10 mouse cellular contexts compared by ENCODE assay signal in genomic region chr11:79307560-79308200, GRCm38 (mm10). TPM values are rescaled to one million over a fixed set of nuclear protein-coding genes. Genes with fewer than 3 reads are reported as not detected.
DNase-seq lines count a peak whose midpoint lies in the region; ATAC-seq and TF ChIP-seq lines count a peak whose summit lies in the region.
"Had no signal": no experiment of that assay in that cellular context is flagged by ENCODE, and none has a peak within 500 bp of the region (broad histone marks: within the 10 kb centered on the region; RNA-seq: fewer than 3 reads in every experiment).

No protein-coding gene starts in this region.

- peaks cover 32% of the 10 kb centered on the region for H3K4me1 ChIP-seq in forebrain, embryonic 10.5 days
- peaks cover 15% of the 10 kb centered on the region for H3K4me1 ChIP-seq in forebrain, embryonic 13.5 days
- H3K4me1 ChIP-seq in midbrain, embryonic 11.5 days (ENCODE audit: control insufficient read depth, insufficient read depth, low read length): peaks cover 16% of the 10 kb centered on the region
- H3K4me1 ChIP-seq in midbrain, embryonic 15.5 days: peaks cover 12% of the 10 kb centered on the region; the same call in 1 of the 2 replicates
- H3K4me1 ChIP-seq in intestine, embryonic 15.5 days (replicated peaks): peaks cover 20% of the 10 kb centered on the region
- H3K4me1 ChIP-seq in stomach, embryonic 15.5 days: peaks cover 17% of the 10 kb centered on the region

- no peak for TF ChIP-seq CTCF in layer of hippocampus, adult 2 months (conservative IDR thresholded peaks at IDR 0.05)

- H3K9ac ChIP-seq in forebrain, embryonic 13.5 days: no peak overlapping the region
- peak overlapping the region; percentile 49; the same call in 1 of the 2 replicates for H3K9ac ChIP-seq in midbrain, embryonic 11.5 days (ENCODE audit: low read length)
- no peak overlapping the region for H3K9ac ChIP-seq in midbrain, embryonic 15.5 days
- H3K9ac ChIP-seq in intestine, embryonic 15.5 days: no peak overlapping the region
- H3K9ac ChIP-seq in stomach, embryonic 15.5 days: no peak overlapping the region

- 40% methylated on average over 9 of the region's 9 CpGs for WGBS in forebrain, embryonic 10.5 days
- 31% methylated on average over 9 of the region's 9 CpGs for WGBS in forebrain, embryonic 13.5 days
- WGBS in midbrain, embryonic 11.5 days: 31% methylated on average over 9 of the region's 9 CpGs
- 25% methylated on average over 9 of the region's 9 CpGs for WGBS in midbrain, embryonic 15.5 days
- 64% methylated on average over 9 of the region's 9 CpGs for WGBS in intestine, embryonic 15.5 days
- 56% methylated on average over 9 of the region's 9 CpGs for WGBS in stomach, embryonic 15.5 days

- H3K4me3 ChIP-seq in forebrain, embryonic 10.5 days: no peak overlapping the region; the same call in 1 of the 2 replicates
- H3K4me3 ChIP-seq in forebrain, embryonic 13.5 days: no peak overlapping the region
- no peak overlapping the region for H3K4me3 ChIP-seq in midbrain, embryonic 11.5 days (ENCODE audit: low read depth, low read length)
- H3K4me3 ChIP-seq in midbrain, embryonic 15.5 days: no peak overlapping the region
- no peak overlapping the region for H3K4me3 ChIP-seq in intestine, embryonic 15.5 days (replicated peaks)
- H3K4me3 ChIP-seq in stomach, embryonic 15.5 days (replicated peaks): no peak overlapping the region
- no peak overlapping the region for H3K4me3 ChIP-seq in layer of hippocampus, adult 2 months

- ATAC-seq in forebrain, embryonic 13.5 days: no peak
- no peak for ATAC-seq in midbrain, embryonic 11.5 days (ENCODE audit: low FRiP score)
- ATAC-seq in midbrain, embryonic 15.5 days (replicated peaks): no peak
- ATAC-seq in intestine, embryonic 15.5 days: no peak
- no peak for ATAC-seq in stomach, embryonic 15.5 days (ENCODE audit: insufficient read depth, low FRiP score, low read depth)

- H3K27ac ChIP-seq in forebrain, embryonic 10.5 days: peak overlapping the region; percentile 88
- no peak overlapping the region for H3K27ac ChIP-seq in forebrain, embryonic 13.5 days
- peak overlapping the region; percentile 35; the same call in 1 of the 2 replicates for H3K27ac ChIP-seq in midbrain, embryonic 11.5 days (ENCODE audit: low read depth, low read length)
- no peak overlapping the region for H3K27ac ChIP-seq in midbrain, embryonic 15.5 days
- H3K27ac ChIP-seq in intestine, embryonic 15.5 days: peak overlapping the region; percentile 81; the same call in 1 of the 2 replicates
- H3K27ac ChIP-seq in stomach, embryonic 15.5 days: peak overlapping the region; percentile 77
- no peak overlapping the region for H3K27ac ChIP-seq in layer of hippocampus, adult 2 months

- no peak for DNase-seq in forebrain, embryonic 10.5 days (ENCODE audit: extremely low spot score, low spot score)
- DNase-seq in midbrain, embryonic 11.5 days (ENCODE audit: low spot score, missing footprints): peak; percentile 91
- DNase-seq in layer of hippocampus, adult 2 months (ENCODE audit: low spot score in 2 of 2): no peak
- no peak for DNase-seq in left cerebral cortex, adult 18-20 months (ENCODE audit: low spot score in 2 of 2)

- no peaks in the 10 kb centered on the region for H3K36me3 ChIP-seq in forebrain, embryonic 10.5 days (replicated peaks)
- H3K36me3 ChIP-seq in forebrain, embryonic 13.5 days (ENCODE audit: poor library complexity, severe bottlenecking): no peaks in the 10 kb centered on the region
- no peaks in the 10 kb centered on the region for H3K36me3 ChIP-seq in midbrain, embryonic 11.5 days (ENCODE audit: control insufficient read depth, insufficient read depth, low read length)
- no peaks in the 10 kb centered on the region for H3K36me3 ChIP-seq in midbrain, embryonic 15.5 days (replicated peaks)
- H3K36me3 ChIP-seq in intestine, embryonic 15.5 days: no peaks in the 10 kb centered on the region
- H3K36me3 ChIP-seq in stomach, embryonic 15.5 days: no peaks in the 10 kb centered on the region

- H3K9me3 ChIP-seq in forebrain, embryonic 10.5 days: no peaks in the 10 kb centered on the region
- H3K9me3 ChIP-seq in forebrain, embryonic 13.5 days (replicated peaks): no peaks in the 10 kb centered on the region
- no peaks in the 10 kb centered on the region for H3K9me3 ChIP-seq in midbrain, embryonic 11.5 days (ENCODE audit: control insufficient read depth, low read length)
- no peaks in the 10 kb centered on the region for H3K9me3 ChIP-seq in midbrain, embryonic 15.5 days
- H3K9me3 ChIP-seq in intestine, embryonic 15.5 days: no peaks in the 10 kb centered on the region
- H3K9me3 ChIP-seq in stomach, embryonic 15.5 days: no peaks in the 10 kb centered on the region

- no peaks in the 10 kb centered on the region for H3K27me3 ChIP-seq in forebrain, embryonic 10.5 days (ENCODE audit: poor library complexity, severe bottlenecking)
- H3K27me3 ChIP-seq in forebrain, embryonic 13.5 days: no peaks in the 10 kb centered on the region
- no peaks in the 10 kb centered on the region for H3K27me3 ChIP-seq in midbrain, embryonic 11.5 days (ENCODE audit: control insufficient read depth, insufficient read depth, low read length)
- no peaks in the 10 kb centered on the region for H3K27me3 ChIP-seq in midbrain, embryonic 15.5 days (replicated peaks)
- no peaks in the 10 kb centered on the region for H3K27me3 ChIP-seq in intestine, embryonic 15.5 days (replicated peaks)
- H3K27me3 ChIP-seq in stomach, embryonic 15.5 days (replicated peaks): no peaks in the 10 kb centered on the region

- no peak overlapping the region for H3K4me2 ChIP-seq in forebrain, embryonic 13.5 days
- no peak overlapping the region for H3K4me2 ChIP-seq in midbrain, embryonic 11.5 days
- H3K4me2 ChIP-seq in midbrain, embryonic 15.5 days: no peak overlapping the region
- H3K4me2 ChIP-seq in intestine, embryonic 15.5 days (replicated peaks): no peak overlapping the region
- H3K4me2 ChIP-seq in stomach, embryonic 15.5 days: no peak overlapping the region

RNA-seq across cellular contexts. Expression of gene Gm9964, which starts 11.0 kb away (rescaled TPM):
- 0.22 TPM in 1 of 2 replicates, not detected in the other for polyA plus RNA-seq in forebrain, embryonic 10.5 days (2016; fragmentation: Nextera tagmentation; extraction: Ambion mirVana)
- not detected in 2 replicates for polyA plus RNA-seq in forebrain, embryonic 13.5 days (2015; fragmentation: Nextera tagmentation; extraction: Ambion mirVana)
- not detected in 2 replicates for polyA plus RNA-seq in midbrain, embryonic 11.5 days (2014; fragmentation: Nextera tagmentation; extraction: Ambion mirVana)
- polyA plus RNA-seq in midbrain, embryonic 15.5 days (2015; fragmentation: Nextera tagmentation; extraction: Ambion mirVana): not detected in 2 replicates
- not detected in 2 replicates for polyA plus RNA-seq in intestine, embryonic 15.5 days (2015; fragmentation: Nextera tagmentation; extraction: Ambion mirVana)
- polyA plus RNA-seq in stomach, embryonic 15.5 days (2015; fragmentation: Nextera tagmentation; extraction: Ambion mirVana): 0.19 TPM in 1 of 2 replicates, not detected in the other
- not detected for total RNA-seq in layer of hippocampus, adult 2 months (2021)
- total RNA-seq in left cerebral cortex, adult 18-20 months (2021): under 1 TPM in 1 of 2 experiments, not detected in 1; 0.49 TPM
- total RNA-seq: gastrocnemius, postnatal 10 days had no signal
- polyA plus RNA-seq: C2C12 had no signal

RNA-seq across cellular contexts. Expression of gene Nf1, which starts 31.8 kb away (rescaled TPM):
- 6.0 and 7.4 TPM in 2 replicates for polyA plus RNA-seq in forebrain, embryonic 10.5 days (2016; fragmentation: Nextera tagmentation; extraction: Ambion mirVana)
- polyA plus RNA-seq in forebrain, embryonic 13.5 days (2015; fragmentation: Nextera tagmentation; extraction: Ambion mirVana): 7.1 and 8.5 TPM in 2 replicates
- 10.0 and 10.4 TPM in 2 replicates for polyA plus RNA-seq in midbrain, embryonic 11.5 days (2014; fragmentation: Nextera tagmentation; extraction: Ambion mirVana)
- polyA plus RNA-seq in midbrain, embryonic 15.5 days (2015; fragmentation: Nextera tagmentation; extraction: Ambion mirVana): 6.1 and 7.0 TPM in 2 replicates
- 4.7 and 5.2 TPM in 2 replicates for polyA plus RNA-seq in intestine, embryonic 15.5 days (2015; fragmentation: Nextera tagmentation; extraction: Ambion mirVana)
- polyA plus RNA-seq in stomach, embryonic 15.5 days (2015; fragmentation: Nextera tagmentation; extraction: Ambion mirVana): 4.5 and 5.0 TPM in 2 replicates
- total RNA-seq in layer of hippocampus, adult 2 months (2021): 100 to 1,000 TPM; 106 to 115 TPM
- total RNA-seq in left cerebral cortex, adult 18-20 months (2021): 100 to 1,000 TPM; 121 to 123 TPM

RNA-seq across cellular contexts. Expression of gene Wsb1, which starts 53.2 kb away (rescaled TPM):
- polyA plus RNA-seq in forebrain, embryonic 10.5 days (2016; fragmentation: Nextera tagmentation; extraction: Ambion mirVana): 256 and 266 TPM in 2 replicates
- 367 and 422 TPM in 2 replicates for polyA plus RNA-seq in forebrain, embryonic 13.5 days (2015; fragmentation: Nextera tagmentation; extraction: Ambion mirVana)
- polyA plus RNA-seq in midbrain, embryonic 11.5 days (2014; fragmentation: Nextera tagmentation; extraction: Ambion mirVana): 425 and 498 TPM in 2 replicates
- polyA plus RNA-seq in midbrain, embryonic 15.5 days (2015; fragmentation: Nextera tagmentation; extraction: Ambion mirVana): 463 and 505 TPM in 2 replicates
- polyA plus RNA-seq in intestine, embryonic 15.5 days (2015; fragmentation: Nextera tagmentation; extraction: Ambion mirVana): 166 and 207 TPM in 2 replicates
- 186 and 196 TPM in 2 replicates for polyA plus RNA-seq in stomach, embryonic 15.5 days (2015; fragmentation: Nextera tagmentation; extraction: Ambion mirVana)
- total RNA-seq in layer of hippocampus, adult 2 months (2021): 100 to 1,000 TPM in 1 of 2 experiments, 10 to 100 TPM in 1; 83.0 to 101 TPM
- total RNA-seq in left cerebral cortex, adult 18-20 months (2021): 10 to 100 TPM; 81.2 to 81.9 TPM

Comparison
In these comparisons a context has a peak if more than half of its experiments do, and no peak if none do; other contexts are left out.
1. H3K27ac ChIP-seq: peak in forebrain, embryonic 10.5 days (single experiment), midbrain, embryonic 11.5 days (single experiment), intestine, embryonic 15.5 days (single experiment) and stomach, embryonic 15.5 days (single experiment); none in forebrain, embryonic 13.5 days (single experiment), midbrain, embryonic 15.5 days (single experiment) and layer of hippocampus, adult 2 months (single experiment).